Mouse (Mus musculus) neural tube, embryonic 13.5 days (tissue): ENCODE results near the gene Sufu. TPM values are rescaled to one million over a fixed set of nuclear protein-coding genes. Genes with fewer than 3 reads are reported as not detected.
A peak's percentile ranks its signal among the peaks of the same experiment; 100 is the strongest.

ENCODE experiments used
- ATAC-seq: fragments of 200-750 bp; cut with Nextera tagmentation; 2 replicates; pipeline ENCODE4 v1.8.0; 2017; ENCODE audit warnings: low read depth, mild to moderate bottlenecking, moderate TSS enrichment, moderate library complexity
- H3K27ac ChIP-seq: fragments of 300-500 bp; sonication (generic); replicated peaks from 2 replicates; pipeline ENCODE4 v1.5.1; 2015; ENCODE audit warnings: moderate library complexity, mild to moderate bottlenecking, inconsistent platforms
- H3K27me3 ChIP-seq: fragments of 300-500 bp; sonication (generic); 2 replicates; pipeline ENCODE4 v1.6.1; 2015; ENCODE audit warnings: mild to moderate bottlenecking, inconsistent platforms
- H3K36me3 ChIP-seq: fragments of 300-500 bp; sonication (generic); 2 replicates; pipeline ENCODE4 v1.6.1; 2015; ENCODE audit warnings: mild to moderate bottlenecking, inconsistent platforms
- H3K4me1 ChIP-seq: fragments of 300-500 bp; sonication (generic); replicated peaks from 2 replicates; pipeline ENCODE4 v1.6.1; 2015; ENCODE audit warnings: inconsistent platforms
- H3K4me2 ChIP-seq: fragments of 300-500 bp; sonication (generic); 2 replicates; pipeline ENCODE4 v1.6.1; 2015; ENCODE audit warnings: inconsistent platforms, mild to moderate bottlenecking, moderate library complexity
- H3K4me3 ChIP-seq: fragments of 300-500 bp; sonication (generic); 2 replicates; pipeline ENCODE4 v1.5.1; 2015; ENCODE audit warnings: mild to moderate bottlenecking, inconsistent platforms
- H3K9ac ChIP-seq: fragments of 300-500 bp; sonication (generic); 2 replicates; pipeline ENCODE4 v1.6.1; 2015; ENCODE audit warnings: moderate library complexity, mild to moderate bottlenecking, inconsistent platforms
- H3K9me3 ChIP-seq: fragments of 300-500 bp; sonication (generic); 2 replicates; pipeline ENCODE4 v1.6.1; 2016; ENCODE audit warnings: inconsistent platforms
- WGBS: fragments of 180-500 bp; shearing (Covaris S2); methylation state at CpG from one replicate; pipeline ENCODE4 v1.1.7; 2015; 5-methylcytosine and 5-hydroxymethylcytosine counted together
- polyA plus RNA-seq: library from polyadenylated mRNA; unstranded; fragments of >200 nt; fragmentation: Nextera tagmentation; extraction: Ambion mirVana; gene quantifications from 2 replicates; pipeline ENCODE4 v1.2.1, GENCODE M21; 2015

Gene Sufu
- polyA plus RNA-seq, 1 experiment from 2014 or later: 24.8 TPM

GRCm38 (mm10) chr19:46533525-46533924, 136.8 kb downstream of the Sufu start:
- Histone ChIP-seq H3K9ac (peak overlapping the region; percentile 19; the same call in 1 of the 2 replicates), H3K9me3 (no peaks in the 10 kb centered on the region), H3K4me2 (no peak overlapping the region), H3K4me1 (peaks cover 66% of the 10 kb centered on the region), H3K27ac (peak overlapping the region; percentile 67), H3K4me3 (no peak overlapping the region), H3K27me3 (no peaks in the 10 kb centered on the region), H3K36me3 (peaks cover 10% of the 10 kb centered on the region)
- no peak for ATAC-seq
- WGBS: 50% methylated on average over 5 of the region's 5 CpGs

DNA sequence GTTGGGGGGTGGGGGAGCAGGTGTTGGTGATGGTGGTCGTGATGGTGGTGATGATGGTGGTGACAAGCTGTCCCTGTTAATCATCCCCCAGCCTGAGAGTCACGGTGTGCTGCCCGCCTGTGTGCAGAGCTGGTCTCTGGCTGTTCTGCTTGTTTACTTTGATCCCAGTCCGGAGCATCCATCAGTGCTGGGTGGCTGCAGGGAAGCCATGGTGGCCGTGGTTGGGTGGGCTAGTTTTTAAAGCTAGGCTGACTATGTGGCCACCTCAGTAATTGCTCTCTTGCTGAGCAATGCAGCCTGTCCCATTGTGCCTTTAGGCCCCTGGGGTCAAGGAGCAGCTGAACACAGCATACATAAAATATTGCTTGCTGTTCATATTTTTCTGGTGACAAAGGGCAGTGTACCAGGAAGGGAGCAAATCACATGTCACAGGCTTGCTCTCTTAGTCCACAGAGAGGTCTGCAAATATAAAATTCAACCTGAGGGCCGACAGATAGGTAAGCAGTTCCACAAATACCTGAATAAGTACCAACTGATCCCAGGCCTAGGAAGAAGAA, 137.9 kb downstream of the Sufu start:
- Histone ChIP-seq H3K9ac (no peak overlapping the region), H3K27ac (peak overlapping the region; percentile 7; the same call in 1 of the 2 replicates), H3K27me3 (no peaks in the 10 kb centered on the region), H3K4me2 (no peak overlapping the region), H3K4me1 (peaks cover 55% of the 10 kb centered on the region), H3K36me3 (peaks cover 14% of the 10 kb centered on the region), H3K9me3 (no peaks in the 10 kb centered on the region), H3K4me3 (no peak overlapping the region)
- ATAC-seq: no peak
- 24% methylated on average over 6 of the region's 6 CpGs for WGBS

DNA sequence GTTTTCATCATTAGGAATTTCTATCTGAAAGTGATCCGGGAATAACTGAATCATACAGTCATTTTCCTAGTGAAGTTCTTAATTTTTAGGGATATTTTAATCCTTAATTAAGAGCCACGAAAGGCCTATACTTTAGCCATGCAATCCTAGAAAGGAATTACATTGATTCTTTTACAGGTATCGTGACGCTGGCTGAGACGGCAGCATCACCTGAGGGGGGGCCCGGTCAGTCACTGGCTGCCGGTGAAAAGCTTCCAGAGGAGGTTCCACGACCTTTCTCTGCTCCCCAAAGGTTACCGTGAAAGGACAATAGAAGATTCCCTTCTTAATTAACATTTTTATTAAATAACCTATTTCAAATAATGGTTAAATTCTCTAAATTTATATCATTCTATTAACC, 140.7 kb downstream of the Sufu start:
- no peaks in the 10 kb centered on the region for H3K9me3 ChIP-seq
- no peak overlapping the region for H3K4me3 ChIP-seq
- H3K4me2 ChIP-seq: no peak overlapping the region
- no peak overlapping the region for H3K9ac ChIP-seq
- H3K4me1 ChIP-seq: peaks cover 27% of the 10 kb centered on the region
- no peak for ATAC-seq
- 95% methylated on average over 9 of the region's 9 CpGs for WGBS
- H3K36me3 ChIP-seq: peaks cover 37% of the 10 kb centered on the region
- H3K27me3 ChIP-seq: no peaks in the 10 kb centered on the region
- no peak overlapping the region for H3K27ac ChIP-seq

- Histone ChIP-seq H3K27me3 (no peaks in the 10 kb centered on the region), H3K9ac (no peak overlapping the region), H3K36me3 (peaks cover 45% of the 10 kb centered on the region), H3K9me3 (no peaks in the 10 kb centered on the region), H3K4me3 (no peak overlapping the region), H3K27ac (no peak overlapping the region), H3K4me1 (peaks cover 19% of the 10 kb centered on the region), H3K4me2 (no peak overlapping the region)
- WGBS: 88% methylated on average over 6 of the region's 6 CpGs
- ATAC-seq: no peak
These were observed 141.5 kb downstream of the Sufu start for GRCm38 (mm10) chr19:46538213-46538612.

Other genes with a start within 250 kb of the Sufu start
- gene Pitx3, start 248.6 kb upstream of the Sufu start, polyA plus RNA-seq: 0.17 and 1.4 TPM in 2 replicates
- gene Gbf1, start 244.4 kb upstream of the Sufu start, polyA plus RNA-seq: 65.2 and 74.1 TPM in 2 replicates
- gene Nfkb2, start 92.6 kb upstream of the Sufu start, polyA plus RNA-seq: 2.4 and 2.6 TPM in 2 replicates
- gene Psd, start 69.7 kb upstream of the Sufu start, polyA plus RNA-seq: 47.2 and 53.8 TPM in 2 replicates
- gene Fbxl15, start 68.7 kb upstream of the Sufu start, polyA plus RNA-seq: 37.7 and 39.1 TPM in 2 replicates
- 318 and 357 TPM in 2 replicates for gene Cuedc2, start 58.2 kb upstream of the Sufu start, polyA plus RNA-seq
- 10.3 and 10.6 TPM in 2 replicates for gene Mfsd13a, start 55.8 kb upstream of the Sufu start, polyA plus RNA-seq
- 2.5 and 3.5 TPM in 2 replicates for gene 2310034G01Rik, start 46.6 kb upstream of the Sufu start, polyA plus RNA-seq
- gene Actr1a, start 1.1 kb upstream of the Sufu start, polyA plus RNA-seq: 292 and 297 TPM in 2 replicates
- 26.5 and 30.4 TPM in 2 replicates for gene Trim8, start 104.8 kb downstream of the Sufu start, polyA plus RNA-seq
- 208 and 217 TPM in 2 replicates for gene Arl3, start 176.3 kb downstream of the Sufu start, polyA plus RNA-seq
- 10.6 and 12.9 TPM in 2 replicates for gene Sfxn2, start 176.5 kb downstream of the Sufu start, polyA plus RNA-seq
- 38.0 and 43.2 TPM in 2 replicates for gene Wbp1l, start 202.2 kb downstream of the Sufu start, polyA plus RNA-seq